Mouse (Mus musculus) small intestine, adult 2 months (tissue): Measurements from ENCODE around the gene Ralgps2. TPM values are rescaled to one million over a fixed set of nuclear protein-coding genes. Genes with fewer than 3 reads are reported as not detected.
A peak's percentile ranks its signal among the peaks of the same experiment; 100 is the strongest.

Source experiments
- H3K27ac ChIP-seq: fragments of 200-500 bp; 2 replicates; pipeline ENCODE4 v1.5.1; 2012; ENCODE audit warnings: low read depth, low read length, control low read depth, inconsistent platforms; ENCODE audit not compliant: insufficient read depth
- H3K27me3 ChIP-seq: fragments of 200-500 bp; 2 replicates; pipeline ENCODE4 v1.6.1; 2012; ENCODE audit warnings: mild to moderate bottlenecking, moderate library complexity, low read length, inconsistent platforms; ENCODE audit not compliant: control insufficient read depth, insufficient read depth
- H3K36me3 ChIP-seq: fragments of 200-500 bp; 2 replicates; pipeline ENCODE4 v1.6.1; 2012; ENCODE audit warnings: mild to moderate bottlenecking, low read length, control low read depth, inconsistent platforms; ENCODE audit not compliant: control insufficient read depth, insufficient read depth
- H3K4me1 ChIP-seq: fragments of 200-500 bp; 2 replicates; pipeline ENCODE4 v1.6.1; 2012; ENCODE audit warnings: low read length, inconsistent platforms, mixed read lengths; ENCODE audit not compliant: control insufficient read depth, insufficient read depth, insufficient read length
- H3K4me3 ChIP-seq: fragments of 200-500 bp; 2 replicates; pipeline ENCODE4 v1.5.1; 2012; ENCODE audit warnings: low read depth, mild to moderate bottlenecking, control low read depth, inconsistent platforms, low read length, moderate library complexity
- CTCF ChIP-seq: fragments of 200-500 bp; IDR thresholded peaks from 2 replicates; pipeline ENCODE4 v1.5.1; 2012; ENCODE audit warnings: low read depth, mild to moderate bottlenecking, control low read depth, inconsistent platforms, low read length, moderate library complexity, mixed read lengths; ENCODE audit not compliant: insufficient replicate concordance, insufficient read length; ENCODE audit errors: extremely low read depth
- POLR2A ChIP-seq: fragments of 200-500 bp; IDR thresholded peaks from 2 replicates; pipeline ENCODE4 v1.6.1; 2012; ENCODE audit warnings: low read depth, mild to moderate bottlenecking, control low read depth, inconsistent platforms, low read length, moderate library complexity
- WGBS: fragments of 180-500 bp; shearing (Covaris S2); methylation state at CpG from one replicate; pipeline ENCODE4 v1.1.7; 2018; 5-methylcytosine and 5-hydroxymethylcytosine counted together
- polyA plus RNA-seq: library from polyadenylated mRNA; depleted of rRNA; stranded (reverse); fragments of >200 nt; gene quantifications from 2 replicates; pipeline ENCODE4 v1.2.3, GENCODE M21; 2012

Gene Ralgps2
- polyA plus RNA-seq, 1 experiment: 21.6 TPM

DNA sequence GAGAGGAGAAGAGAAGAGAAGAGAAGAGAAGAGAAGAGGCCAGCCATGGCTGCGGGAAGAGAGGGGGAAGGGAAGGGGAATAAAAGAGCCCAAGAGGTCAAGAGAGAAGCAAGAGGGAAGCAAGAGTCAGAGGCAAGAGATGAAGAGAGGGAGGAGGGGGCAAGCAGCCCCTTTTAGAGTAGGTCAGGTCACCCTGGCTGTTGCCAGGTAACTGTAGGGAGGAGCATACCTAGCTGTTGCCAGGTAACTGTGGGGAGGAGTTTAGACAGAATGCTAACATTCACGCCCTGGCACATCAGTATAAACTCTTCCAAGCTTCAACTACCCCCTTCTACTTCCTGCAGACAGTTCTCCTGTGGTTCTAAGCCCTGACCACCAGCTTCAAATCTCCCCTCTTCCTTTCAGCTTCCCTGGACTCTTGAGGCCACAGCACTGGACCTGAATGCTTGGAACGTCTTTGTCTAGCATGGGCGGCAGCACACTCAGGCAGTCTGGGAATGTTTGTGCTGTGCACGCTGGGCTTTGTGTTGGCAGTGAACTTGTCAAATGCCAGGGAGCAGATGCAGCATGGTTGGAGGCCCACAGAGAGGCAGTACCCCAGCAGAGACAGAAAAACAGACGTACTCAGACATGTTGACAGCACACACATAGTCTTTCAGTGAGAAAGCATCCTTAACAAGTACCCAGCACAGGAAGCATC is 152.1 kb downstream of the Ralgps2 start:
- WGBS: 50% methylated on average over 6 of the region's 6 CpGs
- H3K4me1 ChIP-seq: no peaks in the 10 kb centered on the region
- TF ChIP-seq CTCF: no peak
- TF ChIP-seq POLR2A: no peak
- no peak overlapping the region for H3K27ac ChIP-seq
- no peaks in the 10 kb centered on the region for H3K27me3 ChIP-seq
- no peaks in the 10 kb centered on the region for H3K36me3 ChIP-seq
- H3K4me3 ChIP-seq: no peak overlapping the region

DNA sequence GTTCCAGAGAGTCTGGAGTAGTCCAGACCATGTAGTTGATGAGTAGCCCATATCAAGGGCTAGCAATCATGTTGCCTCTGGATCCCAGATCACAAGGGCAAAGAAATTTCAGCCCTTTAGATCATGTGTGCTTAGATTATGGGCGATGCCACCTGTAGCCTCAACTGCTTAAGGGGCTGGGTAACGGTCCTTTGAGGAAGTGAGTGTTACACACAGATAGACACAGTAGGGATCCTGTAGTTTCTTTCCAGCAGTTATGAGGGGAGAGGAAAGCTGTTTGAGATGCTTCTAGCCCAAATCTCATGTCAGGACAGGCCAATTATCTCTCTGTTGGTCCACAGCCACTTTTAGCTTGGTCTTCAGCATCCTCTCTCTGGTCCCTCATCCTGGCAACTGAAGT is 153.4 kb downstream of the Ralgps2 start:
- Histone ChIP-seq H3K27me3 (no peaks in the 10 kb centered on the region), H3K4me3 (no peak overlapping the region), H3K27ac (no peak overlapping the region), H3K36me3 (no peaks in the 10 kb centered on the region), H3K4me1 (no peaks in the 10 kb centered on the region)
- WGBS: 66% methylated on average over 2 of the region's 2 CpGs
- no peak for TF ChIP-seq POLR2A
- no peak for TF ChIP-seq CTCF

DNA sequence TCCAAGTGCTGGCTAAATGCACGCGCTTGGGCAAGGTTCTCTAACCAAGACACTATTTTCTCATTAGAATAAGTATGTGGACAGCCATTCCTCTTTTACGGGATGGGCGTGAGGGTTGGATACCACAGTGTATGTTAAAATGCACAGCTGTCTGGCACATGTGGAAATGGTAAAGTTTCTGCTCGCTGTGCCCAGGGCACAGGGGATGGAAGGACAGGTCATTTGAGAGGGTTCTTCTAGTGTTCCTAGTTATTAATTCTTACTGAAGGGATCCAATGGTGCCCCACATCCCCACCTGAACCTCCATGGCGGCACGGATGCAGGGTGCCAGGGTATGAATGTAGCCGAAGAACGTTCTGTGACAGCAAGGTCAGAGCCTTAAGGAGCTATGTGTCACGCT is 154.5 kb downstream of the Ralgps2 start:
- H3K27me3 ChIP-seq: no peaks in the 10 kb centered on the region
- no peak for TF ChIP-seq POLR2A
- no peak for TF ChIP-seq CTCF
- no peak overlapping the region for H3K4me3 ChIP-seq
- H3K36me3 ChIP-seq: no peaks in the 10 kb centered on the region
- no peaks in the 10 kb centered on the region for H3K4me1 ChIP-seq
- 93% methylated on average over 10 of the region's 10 CpGs for WGBS
- no peak overlapping the region for H3K27ac ChIP-seq

DNA sequence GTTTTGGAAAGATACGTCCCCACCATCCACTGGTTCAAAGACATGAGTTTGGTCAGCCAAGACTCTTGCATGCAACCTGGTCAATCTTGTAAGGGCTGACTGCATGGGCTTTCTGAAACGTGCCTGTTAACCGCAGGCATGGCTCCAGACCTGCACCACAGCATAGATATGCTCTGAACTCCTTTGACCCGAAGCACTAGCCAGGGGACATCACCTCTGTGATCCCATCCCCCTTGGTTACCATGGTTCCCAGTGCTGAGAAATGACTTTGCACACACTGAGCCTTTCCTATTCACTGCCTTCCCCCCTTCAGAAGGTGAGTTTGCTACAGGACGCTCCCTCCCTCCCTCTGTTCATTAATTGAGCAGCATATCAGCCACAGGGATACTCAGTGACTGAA is 155.3 kb downstream of the Ralgps2 start:
- no peak overlapping the region for H3K27ac ChIP-seq
- H3K36me3 ChIP-seq: no peaks in the 10 kb centered on the region
- WGBS: 48% methylated on average over 5 of the region's 5 CpGs
- no peak overlapping the region for H3K4me3 ChIP-seq
- no peaks in the 10 kb centered on the region for H3K27me3 ChIP-seq
- H3K4me1 ChIP-seq: no peaks in the 10 kb centered on the region
- no peak for TF ChIP-seq POLR2A
- TF ChIP-seq CTCF: no peak

DNA sequence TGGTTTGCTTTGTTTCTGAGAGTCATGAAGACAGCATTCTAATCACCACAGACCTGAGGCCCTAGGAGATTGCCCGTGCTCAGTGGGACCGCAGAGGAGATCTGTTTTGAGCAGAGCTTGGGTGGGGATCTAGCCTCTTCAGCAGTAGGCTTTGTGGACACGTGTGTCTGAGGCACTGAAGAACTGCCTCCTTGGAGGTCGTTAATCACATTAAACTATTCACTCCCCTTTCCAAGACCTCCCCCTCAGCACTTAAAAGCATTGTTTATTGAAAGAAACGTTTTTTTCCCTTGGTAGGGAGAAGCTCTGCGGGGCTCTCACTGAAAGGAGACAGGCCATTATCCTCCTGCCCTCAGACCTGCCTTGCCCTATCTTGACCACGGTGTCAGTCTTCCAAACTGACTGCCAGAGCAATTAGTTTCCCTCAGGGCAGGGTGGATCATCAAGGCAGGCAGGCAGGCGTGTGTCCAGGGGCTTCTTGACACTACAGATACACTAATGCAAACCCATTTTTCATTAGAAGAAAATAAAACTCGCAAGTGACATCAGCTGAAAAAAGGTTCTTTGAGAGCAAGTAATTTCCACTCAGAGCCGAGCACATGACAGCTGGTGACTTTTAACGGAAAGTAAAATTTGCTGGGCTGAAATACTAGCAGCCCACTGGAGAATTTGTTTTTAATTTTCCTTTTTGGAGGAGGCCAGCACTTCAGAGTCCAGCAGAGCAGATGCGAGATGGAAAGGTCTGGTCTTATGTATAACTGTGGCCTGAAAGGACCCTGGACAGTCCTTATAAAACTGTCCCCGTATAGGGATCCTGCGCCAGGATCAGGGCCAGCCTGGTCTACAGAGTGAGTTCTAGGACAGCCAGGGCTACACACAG is 157.2 kb downstream of the Ralgps2 start:
- 61% methylated on average over 14 of the region's 14 CpGs for WGBS
- Histone ChIP-seq H3K4me1 (no peaks in the 10 kb centered on the region), H3K36me3 (no peaks in the 10 kb centered on the region), H3K27me3 (no peaks in the 10 kb centered on the region), H3K4me3 (no peak overlapping the region), H3K27ac (peak overlapping the region; percentile 54; the same call in 1 of the 2 replicates)
- TF ChIP-seq CTCF: no peak
- no peak for TF ChIP-seq POLR2A

DNA sequence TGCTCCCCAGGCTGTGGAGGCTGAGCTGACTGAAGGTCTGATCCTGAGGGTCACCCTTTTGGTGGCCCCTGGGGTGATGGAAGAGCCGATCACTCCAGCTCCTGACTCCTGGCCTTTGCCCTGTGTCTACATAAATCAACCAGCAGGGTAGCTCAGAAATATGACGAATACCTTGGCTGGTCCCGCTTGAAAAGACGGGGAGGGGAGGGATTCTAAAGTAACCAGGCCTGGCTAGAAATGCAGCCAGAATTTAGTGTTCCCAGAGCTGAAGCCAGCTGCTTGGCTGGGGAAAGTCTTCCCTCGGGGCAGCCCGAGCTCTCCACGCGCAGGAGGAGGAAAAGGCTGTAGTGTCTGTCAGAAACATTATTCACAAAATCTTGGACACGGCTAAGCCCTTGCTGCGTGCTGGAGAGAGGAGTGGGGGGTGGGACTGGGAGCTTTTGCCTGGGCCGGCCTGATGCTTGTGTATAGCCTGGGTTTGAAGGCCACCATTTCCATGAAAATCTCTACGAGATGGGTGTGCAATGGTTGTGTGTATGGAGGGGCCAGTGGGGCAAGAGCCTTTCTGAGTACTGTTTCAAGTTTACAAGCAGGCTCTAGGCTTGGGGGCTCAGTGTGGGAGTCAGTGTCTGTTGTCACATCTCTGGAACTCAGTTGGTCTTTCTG is 158.2 kb downstream of the Ralgps2 start:
- TF ChIP-seq POLR2A (no peak), CTCF (no peak)
- Histone ChIP-seq H3K36me3 (no peaks in the 10 kb centered on the region), H3K4me1 (no peaks in the 10 kb centered on the region), H3K4me3 (no peak overlapping the region), H3K27ac (peak overlapping the region; percentile 54), H3K27me3 (no peaks in the 10 kb centered on the region)
- WGBS: 56% methylated on average over 12 of the region's 12 CpGs

DNA sequence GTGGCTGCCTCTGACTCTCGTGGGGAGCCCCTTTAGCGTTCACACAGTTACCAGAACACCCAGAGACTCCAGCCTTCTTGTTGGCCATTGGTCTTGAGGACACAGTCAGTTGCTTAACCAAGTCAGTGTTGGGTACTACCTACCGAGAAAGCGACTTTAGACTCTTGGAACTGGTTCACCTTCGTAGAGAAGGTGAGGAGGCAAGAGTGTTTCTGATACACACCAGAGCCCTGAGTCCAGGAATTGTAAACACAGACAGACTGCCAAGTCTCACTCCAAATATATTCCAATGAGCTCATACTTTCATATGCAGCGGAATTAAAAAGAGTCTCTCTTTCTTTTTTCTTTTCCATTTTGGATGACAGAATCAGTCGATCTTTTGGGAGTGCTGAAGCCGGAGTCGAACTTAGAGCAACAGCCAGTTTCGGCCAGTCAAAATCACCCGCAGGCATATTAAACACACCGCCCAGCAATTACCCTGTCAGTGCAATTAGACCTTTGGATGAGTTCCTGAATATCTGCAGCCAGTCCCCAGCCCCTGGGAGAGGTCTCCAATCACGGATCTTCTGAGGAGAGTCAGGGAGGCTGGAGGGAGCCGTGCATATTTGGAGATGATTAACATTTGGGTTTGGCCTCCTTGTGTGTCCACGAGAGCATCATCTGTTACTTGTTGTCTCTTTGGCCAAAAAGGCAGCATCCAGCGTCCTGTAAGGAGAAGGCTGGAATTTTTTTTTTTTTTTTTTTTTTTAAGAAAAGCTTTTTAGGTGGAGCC is 159.0 kb downstream of the Ralgps2 start:
- Histone ChIP-seq H3K4me3 (no peak overlapping the region), H3K27me3 (no peaks in the 10 kb centered on the region), H3K36me3 (no peaks in the 10 kb centered on the region), H3K4me1 (no peaks in the 10 kb centered on the region), H3K27ac (0 out of 2 replicates have a peak overlapping the region, but pooled peaks have one; percentile 26)
- no peak for TF ChIP-seq CTCF
- TF ChIP-seq POLR2A: no peak
- WGBS: 62% methylated on average over 16 of the region's 16 CpGs
